1 mouse cellular context compared by ENCODE assay signal in genomic region chr2:71031973-71032794, GRCm38 (mm10).
A peak's percentile ranks its signal among the peaks of the same experiment; 100 is the strongest.
TF ChIP-seq lines count a peak whose summit lies in the region.

No protein-coding gene starts in this region.

TF ChIP-seq in MEL, 35 proteins besides CTCF, POLR2A, EP300 and RAD21 (continued from another document):
- TF ChIP-seq BHLHE40 (IDR thresholded peaks at IDR 0.05; ENCODE audit: borderline replicate concordance, low read depth, low read length): peak; percentile 32; the same call in 1 of the 2 replicates
- TF ChIP-seq HCFC1 (IDR thresholded peaks at IDR 0.05; ENCODE audit: low read depth, low read length): no peak
- no peak for TF ChIP-seq UBTF (IDR thresholded peaks at IDR 0.05; ENCODE audit: borderline replicate concordance, insufficient read depth, low read depth, low read length)
- no peak for TF ChIP-seq ZMIZ1 (IDR thresholded peaks at IDR 0.05; ENCODE audit: low read depth, low read length)
- peak; percentile 56; the same call in 1 of the 2 replicates for TF ChIP-seq SIN3A (IDR thresholded peaks at IDR 0.05; ENCODE audit: low read length)
- no peak for TF ChIP-seq ZKSCAN1 (IDR thresholded peaks at IDR 0.05; ENCODE audit: low read depth, low read length)
- no peak for TF ChIP-seq MEF2A (IDR thresholded peaks at IDR 0.05; ENCODE audit: extremely low read depth, insufficient replicate concordance, low read depth, low read length, poor library complexity, severe bottlenecking)
- TF ChIP-seq GATA1 (IDR thresholded peaks at IDR 0.05; ENCODE audit: low read depth, low read length): no peak
- TF ChIP-seq USF2 (IDR thresholded peaks at IDR 0.05; ENCODE audit: borderline replicate concordance in 1 of 2, insufficient read depth in 1 of 2, low read depth in 1 of 2, low read length in 2 of 2): no peak
- no peak for TF ChIP-seq GABPA (IDR thresholded peaks at IDR 0.05; ENCODE audit: low read depth, low read length)
- TF ChIP-seq CHD2 (IDR thresholded peaks at IDR 0.05; ENCODE audit: low read length): no peak
- no peak for TF ChIP-seq ELF1 (IDR thresholded peaks at IDR 0.05; ENCODE audit: low read depth, low read length)
- TF ChIP-seq TBP (IDR thresholded peaks at IDR 0.05; ENCODE audit: low read depth, low read length): peak; percentile 47; the same call in 1 of the 2 replicates
- peak; percentile 72 for TF ChIP-seq MXI1 (IDR thresholded peaks at IDR 0.05; ENCODE audit: low read depth, low read length)
- TF ChIP-seq USF1 (IDR thresholded peaks at IDR 0.05; ENCODE audit: low read depth, low read length): peak; percentile 46; the same call in 1 of the 2 replicates
- TF ChIP-seq E2F4 (IDR thresholded peaks at IDR 0.05; ENCODE audit: borderline replicate concordance, low read depth, low read length): no peak
- TF ChIP-seq KAT2A (conservative IDR thresholded peaks at IDR 0.05; ENCODE audit: low read depth, low read length): no peak
- TF ChIP-seq MAX (IDR thresholded peaks at IDR 0.05; ENCODE audit: low read length): peak; percentile 76; the same call in 1 of the 2 replicates
- TF ChIP-seq RCOR1 (IDR thresholded peaks at IDR 0.05; ENCODE audit: low read depth, low read length): peak; percentile 65; the same call in 1 of the 2 replicates
- TF ChIP-seq POLR2AphosphoS2 (IDR thresholded peaks at IDR 0.05; ENCODE audit: low read length): no peak
- TF ChIP-seq TAL1 (IDR thresholded peaks at IDR 0.05; ENCODE audit: low read length): no peak
- no peak for TF ChIP-seq ZC3H11A (IDR thresholded peaks at IDR 0.05; ENCODE audit: low read depth, low read length)
- TF ChIP-seq ETS1 (IDR thresholded peaks at IDR 0.05; ENCODE audit: low read depth, low read length): no peak
- TF ChIP-seq CHD1 (IDR thresholded peaks at IDR 0.05; ENCODE audit: low read depth, low read length): no peak
- no peak for TF ChIP-seq MAFK (IDR thresholded peaks at IDR 0.05; ENCODE audit: borderline replicate concordance, low read depth, low read length)
- no peak for TF ChIP-seq TCF12 (IDR thresholded peaks at IDR 0.05; ENCODE audit: low read depth, low read length)
